Mouse (Mus musculus) hematopoietic stem cell, adult 5-6 weeks (primary cell): ENCODE data around the gene Tma7. TPM values are rescaled to one million over a fixed set of nuclear protein-coding genes. Genes with fewer than 3 reads are reported as not detected.
A peak's percentile ranks its signal among the peaks of the same experiment; 100 is the strongest.

ENCODE experiments used
- ATAC-seq, 2 experiments: fragments of 125-278 bp in 1 of 2; replicated peaks in 1 of 2; 2 replicates each; pipeline ENCODE4 v1.8.0; 2016 to 2017; ENCODE audit warnings: inconsistent platforms in 2 of 2, mild to moderate bottlenecking in 2 of 2, moderate number of reproducible peaks in 2 of 2, low read depth in 1 of 2, moderate TSS enrichment in 1 of 2; ENCODE audit not compliant: low FRiP score in 2 of 2, poor library complexity in 2 of 2, severe bottlenecking in 2 of 2, insufficient read depth in 1 of 2, low TSS enrichment in 1 of 2
- total RNA-seq: library from RNA; stranded (forward); fragments of 172-1452, 232-1000 nt; gene quantifications from 2 replicates; pipeline ENCODE4 v1.2.3, GENCODE M21; 2017

Gene Tma7
- total RNA-seq, 1 experiment from 2014 or later: 60.9 TPM

GRCm38 (mm10) chr9:109107341-109107740 lies 25.0 kb upstream of the Tma7 start:
- no peak for ATAC-seq

DNA sequence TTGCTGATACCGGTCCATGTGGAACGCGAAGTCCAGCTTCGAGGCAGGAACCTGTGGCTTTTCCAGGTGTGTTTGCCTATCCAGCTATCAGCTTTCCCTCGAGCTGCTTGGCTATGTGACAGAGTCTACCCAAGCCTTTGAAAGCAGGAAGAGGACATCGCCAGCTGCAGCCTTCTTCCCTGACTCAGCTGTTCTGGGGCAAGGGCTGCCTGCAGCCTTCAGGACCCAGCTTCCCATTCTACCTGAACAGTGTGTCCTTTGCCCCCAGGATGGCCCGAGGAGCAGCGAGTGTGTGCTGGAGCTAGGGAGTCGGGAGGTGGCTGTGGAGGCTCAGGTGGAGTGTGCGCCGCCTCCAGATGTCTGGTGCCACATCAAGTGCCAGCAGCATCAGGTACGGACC lies 23.3 kb upstream of the Tma7 start:
- ATAC-seq: no peak

DNA sequence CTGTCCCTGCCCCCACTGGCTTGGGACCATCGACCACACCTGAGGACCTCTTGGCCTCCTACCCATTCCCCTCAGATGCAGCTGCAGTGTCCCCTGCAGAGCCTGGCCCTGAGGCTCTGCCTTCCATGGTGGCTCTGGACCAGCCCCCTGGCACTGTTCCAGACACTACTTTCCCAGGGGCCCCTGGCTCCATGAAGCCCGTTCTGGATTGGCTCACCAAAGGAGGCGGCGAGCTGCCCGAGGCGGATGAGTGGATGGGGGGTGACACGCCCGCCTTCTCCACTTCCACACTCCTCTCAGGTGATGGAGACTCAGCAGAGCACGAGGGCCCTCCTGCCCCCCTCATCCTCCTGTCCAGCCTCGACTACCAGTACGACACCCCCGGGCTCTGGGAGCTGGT lies 22.6 kb upstream of the Tma7 start:
- no peak for ATAC-seq

GRCm38 (mm10) chr9:109104083-109104482 lies 21.7 kb upstream of the Tma7 start:
- no peak for ATAC-seq

DNA sequence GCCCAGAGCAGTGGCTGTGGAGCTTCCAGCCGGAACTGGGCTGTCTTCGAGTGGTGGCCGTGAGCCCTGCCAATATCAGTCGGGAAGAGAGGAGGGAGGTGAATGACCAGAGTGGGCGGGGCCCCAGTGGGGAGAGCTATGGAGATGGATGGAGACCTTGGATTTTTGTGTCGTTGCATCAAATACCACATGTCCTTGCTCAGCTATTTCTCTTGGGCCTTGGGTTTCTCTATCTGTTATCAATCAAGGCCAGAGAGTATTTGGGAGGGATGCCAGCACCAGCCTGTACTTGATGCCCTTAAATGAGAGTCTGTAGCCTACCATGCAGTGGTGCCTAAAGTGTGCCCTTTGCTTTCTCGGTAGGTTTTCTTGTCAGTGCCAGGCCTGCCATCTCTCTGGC lies 20.9 kb upstream of the Tma7 start:
- ATAC-seq: no peak

- no peak for ATAC-seq
These were observed 20.2 kb upstream of the Tma7 start for GRCm38 (mm10) chr9:109102541-109102940.

- ATAC-seq: no peak
These were observed 19.6 kb upstream of the Tma7 start for GRCm38 (mm10) chr9:109101933-109102445.

DNA sequence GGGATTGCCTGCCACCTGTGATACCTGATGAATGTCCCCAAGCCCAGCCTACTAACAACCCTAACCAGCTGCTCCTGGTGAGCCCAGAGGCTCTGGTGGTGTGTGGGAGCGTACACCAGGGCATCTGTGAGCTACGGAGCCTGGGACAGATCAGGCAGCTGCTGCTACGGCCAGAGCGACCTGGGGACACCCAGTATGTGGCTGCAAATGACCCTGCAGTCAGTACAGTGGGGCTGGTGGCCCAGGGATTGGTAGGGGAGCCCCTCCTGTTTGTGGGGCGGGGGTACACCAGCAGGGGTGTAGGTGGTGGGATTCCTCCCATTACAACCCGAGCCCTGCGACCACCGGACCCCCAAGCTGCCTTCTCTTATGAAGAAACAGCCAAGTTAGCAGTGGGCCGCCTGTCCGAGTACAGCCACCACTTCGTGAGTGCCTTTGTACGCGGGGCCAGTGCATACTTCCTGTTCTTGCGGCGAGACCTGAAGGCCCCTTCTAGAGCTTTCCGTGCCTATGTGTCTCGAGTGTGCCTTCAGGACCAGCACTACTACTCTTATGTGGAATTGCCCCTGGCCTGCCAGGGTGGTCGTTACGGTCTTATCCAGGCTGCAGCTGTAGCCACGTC lies 18.0 kb upstream of the Tma7 start:
- ATAC-seq: peak in 1 of 2 experiments; percentile 18; a peak in 2 of 4 replicates

GRCm38 (mm10) chr9:109098969-109099368 lies 16.6 kb upstream of the Tma7 start:
- ATAC-seq: no peak

DNA sequence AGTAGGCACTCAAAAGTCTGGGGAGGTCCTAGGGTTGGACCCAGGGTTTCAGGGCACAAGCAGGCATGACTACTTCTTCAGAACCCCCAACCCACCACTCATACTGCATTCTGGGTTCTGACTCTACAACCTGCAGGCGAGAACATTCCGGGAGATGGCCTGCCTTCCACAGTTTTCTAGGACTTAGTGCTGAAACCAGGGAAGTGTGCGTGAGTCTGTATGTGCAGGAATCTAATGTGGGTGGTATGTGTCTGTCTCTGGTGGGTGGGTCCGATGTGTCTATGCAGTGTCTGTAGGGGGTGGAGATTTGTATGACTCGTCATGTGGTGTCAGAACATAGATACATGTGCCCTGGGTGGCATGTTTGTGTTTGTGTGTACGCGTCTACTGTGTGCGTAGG lies 16.0 kb upstream of the Tma7 start:
- no peak for ATAC-seq

DNA sequence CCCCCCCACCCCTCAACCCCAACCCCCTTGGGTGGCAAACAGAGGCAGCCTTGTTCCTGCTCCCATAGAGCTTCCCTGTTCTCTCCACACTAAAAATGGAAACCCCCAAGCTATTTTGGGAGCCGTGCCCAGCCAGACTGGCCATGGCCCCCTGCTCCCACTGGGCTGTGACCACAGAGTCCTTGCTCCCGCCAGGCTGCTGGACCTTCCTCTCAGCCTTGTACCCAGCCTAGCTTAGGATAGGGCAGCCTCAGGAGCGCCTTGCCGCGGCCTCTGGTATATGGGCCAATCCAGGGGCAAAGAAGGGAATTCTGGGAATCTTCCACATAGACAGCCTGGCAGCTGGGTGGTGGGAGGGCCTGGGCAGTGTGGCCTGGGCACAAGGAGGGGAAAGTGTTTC lies 15.4 kb upstream of the Tma7 start:
- no peak for ATAC-seq

GRCm38 (mm10) chr9:109097291-109097690 lies 14.9 kb upstream of the Tma7 start:
- no peak for ATAC-seq

DNA sequence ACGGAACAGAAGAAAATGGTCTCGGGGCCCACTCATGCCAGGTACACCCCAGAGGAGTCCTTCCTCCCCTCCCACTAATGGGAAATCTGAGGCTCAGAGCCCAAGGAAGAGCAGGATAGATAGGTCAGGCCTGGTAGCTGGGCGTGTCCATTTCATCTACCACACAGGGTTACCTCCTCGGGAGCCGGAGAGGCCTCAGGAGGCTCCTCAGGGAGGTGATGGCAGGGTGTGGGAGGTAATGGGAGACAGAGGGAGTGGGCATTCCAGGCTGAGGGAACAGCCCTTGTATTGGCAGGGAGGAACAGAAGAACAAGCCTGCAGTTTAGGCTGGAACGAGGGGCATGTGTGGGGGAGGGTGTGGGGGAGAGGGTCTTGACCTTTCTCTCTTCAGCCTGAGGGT lies 14.5 kb upstream of the Tma7 start:
- no peak for ATAC-seq

- no peak for ATAC-seq
These were observed 13.9 kb upstream of the Tma7 start for GRCm38 (mm10) chr9:109096251-109096661.

DNA sequence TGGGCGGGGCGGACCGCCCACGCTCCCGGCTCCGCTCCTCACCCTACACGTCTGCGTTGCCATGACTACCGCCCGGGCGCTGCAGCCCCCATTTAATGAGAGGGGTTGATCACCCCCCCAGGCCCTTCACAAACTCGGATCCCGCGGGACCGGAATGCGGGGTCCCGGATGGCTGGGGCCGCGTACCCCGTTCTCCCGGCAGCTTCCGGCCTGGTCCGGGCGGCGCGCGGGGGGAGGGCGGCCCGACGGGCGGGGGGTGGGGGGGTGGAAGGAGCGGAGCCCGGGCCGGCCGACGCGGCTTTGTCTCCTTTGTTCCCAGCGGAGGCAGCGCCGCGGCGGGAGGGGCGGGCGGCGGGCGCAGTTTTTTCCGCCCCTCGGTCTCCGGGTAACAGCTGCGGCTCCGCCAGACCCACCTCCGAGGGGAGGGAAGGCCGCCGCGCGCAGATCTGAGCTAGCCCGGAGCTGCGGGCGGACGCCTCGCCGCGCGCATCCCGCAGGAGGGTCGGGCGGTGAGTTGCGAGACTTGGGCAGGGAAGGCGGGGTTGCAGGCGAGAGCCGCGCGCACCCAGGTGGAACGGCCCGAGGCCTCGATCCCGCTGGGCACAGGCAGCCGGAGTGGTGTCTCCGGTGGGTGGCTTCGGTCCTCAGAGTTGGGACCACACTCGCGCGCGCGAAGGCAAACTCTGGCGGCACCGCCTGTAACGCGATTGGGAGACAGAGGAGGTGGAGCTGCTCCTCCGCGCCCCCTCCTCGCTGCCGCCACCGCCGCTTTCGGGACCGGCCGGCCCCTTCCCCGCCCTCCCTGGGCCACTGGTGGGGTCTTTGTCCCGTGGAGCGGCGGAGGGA lies 13.0 kb upstream of the Tma7 start, which contains the start of gene Plxnb1:
Gene Plxnb1, plus strand, starts transcription at position 253 of the 846 bp plus-strand sequence.
- peak in 1 of 2 experiments; percentile 46; a peak in 2 of 4 replicates for ATAC-seq

DNA sequence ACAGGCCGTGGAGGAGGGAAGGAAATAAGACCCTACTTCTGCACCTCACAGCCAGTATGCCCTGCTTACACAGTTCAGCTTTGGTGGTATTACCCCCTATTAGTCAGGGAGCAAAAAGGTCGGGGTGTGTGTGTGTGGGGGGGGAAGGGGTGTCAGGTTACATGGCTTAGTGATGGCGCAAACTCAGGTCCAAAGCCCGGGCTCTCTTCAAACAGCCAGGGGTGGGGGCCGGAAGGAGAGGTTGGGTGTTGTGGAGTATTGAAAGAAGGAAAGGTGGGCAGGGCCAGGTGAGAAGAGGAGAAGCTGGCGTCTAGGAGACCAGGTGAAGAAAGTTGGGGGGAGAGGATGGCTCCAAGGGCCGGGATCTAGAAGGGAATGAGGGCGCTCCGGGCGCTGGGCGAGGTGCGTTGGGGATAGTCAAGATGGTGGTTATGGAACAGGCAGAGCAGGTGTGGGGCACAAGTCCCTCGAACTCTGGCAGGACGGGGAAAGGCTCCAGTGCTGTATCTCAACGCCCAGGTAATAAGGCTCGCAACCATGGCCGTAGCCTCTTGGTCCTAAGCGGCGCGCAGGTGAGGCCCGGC lies 12.3 kb upstream of the Tma7 start:
- no peak; a peak in 1 of 4 replicates for ATAC-seq

GRCm38 (mm10) chr9:109093786-109094552 lies 11.6 kb upstream of the Tma7 start:
- ATAC-seq: no peak
